10 mouse cellular contexts compared by ENCODE assay signal in the genomic region with DNA sequence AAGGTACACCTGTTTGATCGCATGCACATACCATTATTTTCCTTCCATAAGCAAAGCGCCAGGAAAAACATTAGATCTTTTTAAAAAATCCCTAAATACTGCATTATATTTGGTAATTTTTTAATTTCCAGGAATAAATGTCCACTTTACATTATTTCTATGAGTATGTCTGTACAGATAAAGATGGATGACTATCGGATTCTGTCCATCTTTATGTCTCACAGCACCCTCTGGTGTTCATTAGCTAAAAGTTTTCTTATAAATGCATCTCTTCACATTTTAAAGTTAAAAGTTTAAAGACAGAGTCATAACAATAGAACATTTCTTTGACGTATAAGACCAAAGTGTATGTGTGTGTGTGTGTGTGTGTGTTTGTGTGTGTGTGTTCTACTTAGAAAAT.
DNase-seq lines count a peak whose midpoint lies in the region; TF ChIP-seq lines count a peak whose summit lies in the region.
"Had no signal": no experiment of that assay in that cellular context is flagged by ENCODE, and none has a peak within 500 bp of the region (broad histone marks: within the 10 kb centered on the region; RNA-seq: fewer than 3 reads in every experiment).

No protein-coding gene starts in this region.

- H3K27ac ChIP-seq in kidney, adult 2 months (ENCODE audit: insufficient read depth, low read depth, low read length) = no peak overlapping the region
- H3K27ac ChIP-seq: limb, embryonic 15.5 days had no signal

- TF ChIP-seq CTCF in kidney, adult 2 months (conservative IDR thresholded peaks at IDR 0.05; ENCODE audit: insufficient read depth, insufficient read length, low read depth, low read length) = no peak

- H3K4me3 ChIP-seq in kidney, adult 2 months (ENCODE audit: insufficient read depth, low read depth, low read length) = no peak overlapping the region
- H3K4me3 ChIP-seq: limb, embryonic 15.5 days had no signal

- no peak for TF ChIP-seq POLR2A in kidney, adult 2 months (IDR thresholded peaks at IDR 0.05; ENCODE audit: low read depth, low read length)

- H3K27me3 ChIP-seq in kidney, adult 2 months (replicated peaks; ENCODE audit: control insufficient read depth, insufficient read depth, low read length) = no peaks in the 10 kb centered on the region
- H3K27me3 ChIP-seq: limb, embryonic 15.5 days had no signal

- 52% methylated on average over 4 of the region's 4 CpGs for WGBS in kidney, adult 2 months

- H3K36me3 ChIP-seq in kidney, adult 2 months (ENCODE audit: control insufficient read depth, insufficient read depth, low read length) = no peaks in the 10 kb centered on the region

- peak; percentile 3 for DNase-seq in kidney, adult 2 months
- DNase-seq in kidney, adult 11 months = no peak
- peak; percentile 44 for DNase-seq in CD4-positive helper T cell, adult 2 months (ENCODE audit: low read depth, low spot score)
- DNase-seq in Muller cell, postnatal 12 days (ENCODE audit: inconsistent ontology term) = peak; percentile 2
- DNase-seq in induced T-regulatory cell, adult 2 months (ENCODE audit: low read depth) = peak; percentile 62
- no peak for DNase-seq in layer of hippocampus, adult 9-10 months (ENCODE audit: low spot score)
- DNase-seq in adrenal gland, adult 18-20 months (ENCODE audit: low spot score in 2 of 2) = no peak
- no peak for DNase-seq in cerebellum, adult 11-12 months
- DNase-seq: adrenal gland, postnatal 10 days had no signal

- no peaks in the 10 kb centered on the region for H3K4me1 ChIP-seq in kidney, adult 2 months (ENCODE audit: control insufficient read depth, insufficient read depth, low read length)
- H3K4me1 ChIP-seq: limb, embryonic 15.5 days had no signal

Comparison
In these comparisons a context has a peak if more than half of its experiments do, and no peak if none do; other contexts are left out.
1. DNase-seq: peak in kidney, adult 2 months (single experiment), CD4-positive helper T cell, adult 2 months (single experiment), Muller cell, postnatal 12 days (single experiment) and induced T-regulatory cell, adult 2 months (single experiment); none in kidney, adult 11 months (single experiment), layer of hippocampus, adult 9-10 months (single experiment), adrenal gland, adult 18-20 months (0 of 2) and cerebellum, adult 11-12 months (single experiment).